In genomic region chr10:71349290-71349689, GRCm38 (mm10) we compare ENCODE assay signal across 8 mouse cellular contexts. TPM values are rescaled to one million over a fixed set of nuclear protein-coding genes. Genes with fewer than 3 reads are reported as not detected.
A peak's percentile ranks its signal among the peaks of the same experiment; 100 is the strongest.
DNase-seq lines count a peak whose midpoint lies in the region; ATAC-seq lines count a peak whose summit lies in the region.

No protein-coding gene starts in this region.

- no peak for DNase-seq in forebrain, embryonic 10.5 days (ENCODE audit: extremely low spot score, low spot score)
- DNase-seq in forebrain, embryonic 11.5 days (ENCODE audit: low spot score), result no peak
- DNase-seq in NIH3T3 (ENCODE audit: low read depth), result peak; percentile 56
- no peak for DNase-seq in spleen, adult 12 weeks (ENCODE audit: low spot score)
- DNase-seq in adrenal gland, postnatal 36 days, result no peak
- no peak for DNase-seq in frontal cortex, postnatal 36 days (ENCODE audit: low spot score in 2 of 2)

- H3K4me1 ChIP-seq in forebrain, embryonic 10.5 days, result peaks cover 35% of the 10 kb centered on the region
- peaks cover 2% of the 10 kb centered on the region; the same call in 1 of the 2 replicates for H3K4me1 ChIP-seq in forebrain, embryonic 11.5 days (replicated peaks; ENCODE audit: control insufficient read depth, insufficient read depth, low read length)
- peaks cover 15% of the 10 kb centered on the region for H3K4me1 ChIP-seq in hindbrain, embryonic 16.5 days (ENCODE audit: control insufficient read depth, insufficient read depth, low read depth, low read length)
- peaks cover 52% of the 10 kb centered on the region for H3K4me1 ChIP-seq in megakaryocyte, embryonic 14.5 days

- peak overlapping the region; percentile 97 for H3K4me3 ChIP-seq in forebrain, embryonic 10.5 days
- no peak overlapping the region for H3K4me3 ChIP-seq in forebrain, embryonic 11.5 days (ENCODE audit: low read depth, low read length)
- peak overlapping the region; percentile 84 for H3K4me3 ChIP-seq in hindbrain, embryonic 16.5 days (ENCODE audit: low read length)
- peak overlapping the region; percentile 100 for H3K4me3 ChIP-seq in megakaryocyte, embryonic 14.5 days (replicated peaks)

- no peaks in the 10 kb centered on the region for H3K9me3 ChIP-seq in forebrain, embryonic 10.5 days
- H3K9me3 ChIP-seq in forebrain, embryonic 11.5 days (ENCODE audit: control insufficient read depth, low read length), result no peaks in the 10 kb centered on the region
- H3K9me3 ChIP-seq in hindbrain, embryonic 16.5 days (ENCODE audit: control insufficient read depth, low read length), result no peaks in the 10 kb centered on the region
- H3K9me3 ChIP-seq in megakaryocyte, embryonic 14.5 days, result no peaks in the 10 kb centered on the region

- no peak for ATAC-seq in forebrain, embryonic 11.5 days (replicated peaks; ENCODE audit: low FRiP score)
- ATAC-seq in hindbrain, embryonic 16.5 days, result no peak

- no peaks in the 10 kb centered on the region for H3K27me3 ChIP-seq in forebrain, embryonic 10.5 days (ENCODE audit: poor library complexity, severe bottlenecking)
- no peaks in the 10 kb centered on the region for H3K27me3 ChIP-seq in forebrain, embryonic 11.5 days (ENCODE audit: control insufficient read depth, insufficient read depth, low read length)
- H3K27me3 ChIP-seq in hindbrain, embryonic 16.5 days (replicated peaks; ENCODE audit: control insufficient read depth, insufficient read depth, low read length), result no peaks in the 10 kb centered on the region
- H3K27me3 ChIP-seq in megakaryocyte, embryonic 14.5 days (replicated peaks), result no peaks in the 10 kb centered on the region

- WGBS in forebrain, embryonic 10.5 days, result 81% methylated on average over 1 of the region's 1 CpGs
- WGBS in forebrain, embryonic 11.5 days, result 84% methylated on average over 1 of the region's 1 CpGs
- WGBS in hindbrain, embryonic 16.5 days, result 94% methylated on average over 1 of the region's 1 CpGs

- H3K4me2 ChIP-seq in forebrain, embryonic 11.5 days (ENCODE audit: low read depth, low read length, severe bottlenecking), result no peak overlapping the region
- H3K4me2 ChIP-seq in hindbrain, embryonic 16.5 days (ENCODE audit: low read length), result peak overlapping the region; percentile 85

- H3K9ac ChIP-seq in forebrain, embryonic 11.5 days (ENCODE audit: low read length), result no peak overlapping the region
- no peak overlapping the region for H3K9ac ChIP-seq in hindbrain, embryonic 16.5 days (ENCODE audit: low read depth, low read length)

- no peak overlapping the region for H3K27ac ChIP-seq in forebrain, embryonic 10.5 days
- no peak overlapping the region for H3K27ac ChIP-seq in forebrain, embryonic 11.5 days (ENCODE audit: low read depth, low read length)
- H3K27ac ChIP-seq in hindbrain, embryonic 16.5 days (ENCODE audit: low read depth, low read length), result no peak overlapping the region

- H3K36me3 ChIP-seq in forebrain, embryonic 10.5 days (replicated peaks), result peaks cover 36% of the 10 kb centered on the region
- H3K36me3 ChIP-seq in forebrain, embryonic 11.5 days (ENCODE audit: control insufficient read depth, insufficient read depth, low read length), result peaks cover 2% of the 10 kb centered on the region; the same call in 1 of the 2 replicates
- no peaks in the 10 kb centered on the region for H3K36me3 ChIP-seq in hindbrain, embryonic 16.5 days (ENCODE audit: control insufficient read depth, insufficient read depth, low read length)
- peaks cover 35% of the 10 kb centered on the region for H3K36me3 ChIP-seq in megakaryocyte, embryonic 14.5 days (replicated peaks; ENCODE audit: low read length)

RNA-seq across cellular contexts. Expression of gene Ipmk, which starts 1.7 kb away (rescaled TPM):
- 21.1 TPM in 2 replicates for polyA plus RNA-seq in forebrain, embryonic 10.5 days (2016; fragmentation: Nextera tagmentation; extraction: Ambion mirVana)
- 25.8 and 26.4 TPM in 2 replicates for polyA plus RNA-seq in forebrain, embryonic 11.5 days (2014; fragmentation: Nextera tagmentation; extraction: Ambion mirVana)
- 14.1 and 15.9 TPM in 2 replicates for polyA plus RNA-seq in hindbrain, embryonic 16.5 days (2015; fragmentation: Nextera tagmentation; extraction: Ambion mirVana)
- polyA plus RNA-seq in megakaryocyte, embryonic 14.5 days (2012; ENCODE audit: insufficient read depth, low replicate concordance), result 5.1 and 14.8 TPM in 2 replicates
- 10 to 100 TPM; 15.6 to 20.5 TPM for total RNA-seq in adrenal gland, postnatal 36 days (2021)

RNA-seq across cellular contexts. Expression of gene Cisd1, which starts 4.5 kb away (rescaled TPM):
- 138 TPM in 2 replicates for polyA plus RNA-seq in forebrain, embryonic 10.5 days (2016; fragmentation: Nextera tagmentation; extraction: Ambion mirVana)
- polyA plus RNA-seq in forebrain, embryonic 11.5 days (2014; fragmentation: Nextera tagmentation; extraction: Ambion mirVana), result 137 and 139 TPM in 2 replicates
- polyA plus RNA-seq in hindbrain, embryonic 16.5 days (2015; fragmentation: Nextera tagmentation; extraction: Ambion mirVana), result 308 and 365 TPM in 2 replicates
- 31.8 and 32.1 TPM in 2 replicates for polyA plus RNA-seq in megakaryocyte, embryonic 14.5 days (2012; ENCODE audit: insufficient read depth, low replicate concordance)
- 100 to 1,000 TPM in 1 of 2 experiments, 10 to 100 TPM in 1; 90.4 to 140 TPM for total RNA-seq in adrenal gland, postnatal 36 days (2021)
